Mouse (Mus musculus) hindbrain, embryonic 16.5 days (tissue): ENCODE measurements around the gene Ccni. TPM values are rescaled to one million over a fixed set of nuclear protein-coding genes. Genes with fewer than 3 reads are reported as not detected.

ENCODE experiments used
- ATAC-seq: fragments of 200-750 bp; cut with Nextera tagmentation; 2 replicates; pipeline ENCODE4 v1.8.0; 2017; ENCODE audit warnings: moderate TSS enrichment, moderate library complexity
- H3K27ac ChIP-seq: fragments of 300-500 bp; sonication (generic); 2 replicates; pipeline ENCODE4 v1.5.1; 2014; ENCODE audit warnings: low read depth, mild to moderate bottlenecking, control low read depth, low read length, moderate library complexity
- H3K27me3 ChIP-seq: fragments of 300-500 bp; sonication (generic); replicated peaks from 2 replicates; pipeline ENCODE4 v1.6.1; 2014; ENCODE audit warnings: low read length; ENCODE audit not compliant: control insufficient read depth, insufficient read depth
- H3K36me3 ChIP-seq: fragments of 300-500 bp; sonication (generic); 2 replicates; pipeline ENCODE4 v1.6.1; 2014; ENCODE audit warnings: mild to moderate bottlenecking, low read length, moderate library complexity, mixed read lengths; ENCODE audit not compliant: control insufficient read depth, insufficient read depth
- H3K4me1 ChIP-seq: fragments of 300-500 bp; sonication (generic); 2 replicates; pipeline ENCODE4 v1.6.1; 2014; ENCODE audit warnings: low read depth, low read length; ENCODE audit not compliant: control insufficient read depth, insufficient read depth
- H3K4me2 ChIP-seq: fragments of 300-500 bp; sonication (generic); 2 replicates; pipeline ENCODE4 v1.6.1; 2014; ENCODE audit warnings: mild to moderate bottlenecking, low read length, control low read depth, moderate library complexity
- H3K4me3 ChIP-seq: fragments of 300-500 bp; sonication (generic); 2 replicates; pipeline ENCODE4 v1.5.1; 2014; ENCODE audit warnings: mild to moderate bottlenecking, low read length, control low read depth, moderate library complexity
- H3K9ac ChIP-seq: fragments of 300-500 bp; sonication (generic); 2 replicates; pipeline ENCODE4 v1.6.1; 2014; ENCODE audit warnings: low read depth, mild to moderate bottlenecking, control low read depth, low read length, moderate library complexity
- H3K9me3 ChIP-seq: fragments of 300-500 bp; sonication (generic); 2 replicates; pipeline ENCODE4 v1.6.1; 2014; ENCODE audit warnings: mild to moderate bottlenecking, low read length, moderate library complexity; ENCODE audit not compliant: control insufficient read depth
- WGBS: fragments of 180-500 bp; shearing (Covaris S2); extraction: QIAGEN DNeasy Blood & Tissue Kit; methylation state at CpG from one replicate; pipeline ENCODE4 v1.1.7; 2014; 5-methylcytosine and 5-hydroxymethylcytosine counted together
- polyA plus RNA-seq: library from polyadenylated mRNA; unstranded; fragments of >200 nt; fragmentation: Nextera tagmentation; extraction: Ambion mirVana; gene quantifications from 2 replicates; pipeline ENCODE4 v1.2.1, GENCODE M21; 2015

Gene Ccni
- polyA plus RNA-seq, 1 experiment from 2014 or later: 118 TPM

DNA sequence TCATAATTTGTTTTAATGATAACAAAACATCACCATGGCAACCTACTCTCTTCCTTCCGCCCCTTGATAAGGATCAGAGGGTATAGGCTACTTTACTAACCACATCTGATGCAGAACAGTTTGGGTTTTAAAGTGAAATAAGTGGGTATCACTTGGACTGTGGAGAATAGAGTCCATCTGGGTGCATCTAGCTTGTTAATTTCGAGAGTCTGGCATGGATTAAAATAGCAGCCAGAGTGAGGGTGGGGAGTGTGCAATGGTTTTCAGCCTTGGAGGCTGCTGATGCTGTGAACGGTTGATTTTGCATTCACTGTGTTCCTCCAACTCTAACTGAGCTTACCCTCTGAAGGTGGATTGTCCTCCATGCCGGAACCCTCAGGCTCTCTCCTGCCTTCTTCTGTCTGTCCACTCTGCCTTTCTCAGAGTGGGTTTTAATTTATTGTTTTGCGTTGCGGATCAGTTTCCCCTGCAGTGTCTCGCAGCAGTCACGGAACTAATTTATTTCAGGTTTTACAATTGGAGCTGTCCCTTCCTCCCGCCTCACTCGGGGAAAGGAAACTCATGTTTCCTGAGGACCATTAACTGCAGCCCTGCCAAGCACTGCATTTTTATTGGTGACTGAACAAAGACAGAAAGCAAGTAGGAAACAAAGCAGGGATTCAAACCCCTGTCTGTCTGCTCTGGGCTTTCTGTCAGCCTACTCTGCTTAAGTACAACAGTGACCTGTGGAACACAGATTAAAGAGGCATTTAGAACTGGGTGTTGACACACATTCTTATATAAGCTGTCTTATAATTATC lies 72.7 kb downstream of the Ccni start:
- no peaks in the 10 kb centered on the region for H3K9me3 ChIP-seq
- no peaks in the 10 kb centered on the region for H3K36me3 ChIP-seq
- peaks cover 31% of the 10 kb centered on the region for H3K4me1 ChIP-seq
- 16% methylated on average over 10 of the region's 10 CpGs for WGBS
- no peaks in the 10 kb centered on the region for H3K27me3 ChIP-seq
- peak overlapping the region; percentile 29 for H3K4me2 ChIP-seq
- H3K4me3 ChIP-seq: no peak overlapping the region
- ATAC-seq: peak; percentile 52
- H3K9ac ChIP-seq: no peak overlapping the region
- H3K27ac ChIP-seq: peak overlapping the region; percentile 54; the same call in 1 of the 2 replicates

Other genes with a start within 250 kb of the Ccni start
- gene Sowahb, start 161.5 kb downstream of the Ccni start, polyA plus RNA-seq: 0.07 TPM in 1 of 2 replicates, not detected in the other
- gene Sept11, start 113.1 kb downstream of the Ccni start, polyA plus RNA-seq: 125 and 150 TPM in 2 replicates
- 0.95 and 1.3 TPM in 2 replicates for gene 2010109A12Rik, start within 50 bp of the Ccni start, polyA plus RNA-seq
- gene Ccng2, start 60.8 kb upstream of the Ccni start, polyA plus RNA-seq: 63.3 and 66.6 TPM in 2 replicates